Mouse (Mus musculus) lung, postnatal 0 days (tissue): ENCODE data around the gene Ehmt2.

Source experiments
- CTCF ChIP-seq: IDR thresholded peaks from 2 replicates; pipeline ENCODE4 v1.5.1; 2016; ENCODE audit warnings: antibody characterized with exemption, mild to moderate bottlenecking
- EP300 ChIP-seq: IDR thresholded peaks from 2 replicates; pipeline ENCODE4 v1.6.1; 2016; ENCODE audit warnings: antibody characterized with exemption, mild to moderate bottlenecking, control low read depth

GRCm38 (mm10) chr17:34849722-34850516 is 48.4 kb upstream of the Ehmt2 start, which contains the start of the genes Skiv2l and Nelfe:
- no peak for TF ChIP-seq CTCF
- TF ChIP-seq EP300: no peak
